Mouse (Mus musculus): Measurements from ENCODE around the gene Myo15b.

- TF ChIP-seq CTCF (IDR thresholded peaks at IDR 0.05; ENCODE audit: extremely low read depth, insufficient read length, insufficient replicate concordance, low read depth, low read length) (no peak), POLR2A (IDR thresholded peaks at IDR 0.05; ENCODE audit: low read depth, low read length) (no peak)
Observed at GRCm38 (mm10) chr11:115833021-115833513, 25.1 kb upstream of the Myo15b start.
